Mouse (Mus musculus) lung, embryonic 14.5 days (tissue): ENCODE measurements around the gene Slc29a1. TPM values are rescaled to one million over a fixed set of nuclear protein-coding genes. Genes with fewer than 3 reads are reported as not detected.

Experiments
- ATAC-seq: fragments of 200-750 bp; cut with Nextera tagmentation; 2 replicates; pipeline ENCODE4 v1.8.0; 2017; ENCODE audit warnings: mild to moderate bottlenecking, moderate TSS enrichment, moderate library complexity; ENCODE audit not compliant: insufficient read depth
- DNase-seq: peaks from one replicate; pipeline ENCODE4 v3.0.0-alpha.2; 2015
- H3K27ac ChIP-seq: fragments of 300-500 bp; sonication (generic); 2 replicates; pipeline ENCODE4 v1.5.1; 2014; ENCODE audit warnings: low read depth, mild to moderate bottlenecking, moderate library complexity
- H3K27me3 ChIP-seq: fragments of 300-500 bp; sonication (generic); 2 replicates; pipeline ENCODE4 v1.6.1; 2014; ENCODE audit warnings: low read length, control low read depth; ENCODE audit not compliant: insufficient read depth
- H3K36me3 ChIP-seq: fragments of 300-500 bp; sonication (generic); 2 replicates; pipeline ENCODE4 v1.6.1; 2014; ENCODE audit warnings: control low read depth; ENCODE audit not compliant: insufficient read depth
- H3K4me1 ChIP-seq: fragments of 300-500 bp; sonication (generic); 2 replicates; pipeline ENCODE4 v1.6.1; 2014; ENCODE audit warnings: antibody characterized with exemption, control low read depth; ENCODE audit not compliant: insufficient read depth
- H3K4me2 ChIP-seq: fragments of 300-500 bp; sonication (generic); 2 replicates; pipeline ENCODE4 v1.6.1; 2014; ENCODE audit warnings: mild to moderate bottlenecking
- H3K4me3 ChIP-seq: fragments of 300-500 bp; sonication (generic); 2 replicates; pipeline ENCODE4 v1.5.1; 2014; ENCODE audit warnings: low read depth, low read length
- H3K9ac ChIP-seq: fragments of 300-500 bp; sonication (generic); 2 replicates; pipeline ENCODE4 v1.6.1; 2014
- H3K9me3 ChIP-seq: fragments of 300-500 bp; sonication (generic); 2 replicates; pipeline ENCODE4 v1.6.1; 2016; ENCODE audit warnings: low read depth, low read length, control low read depth
- CTCF ChIP-seq: IDR thresholded peaks from 2 replicates; pipeline ENCODE4 v1.5.1; 2016; ENCODE audit warnings: antibody characterized with exemption, low read depth
- WGBS: fragments of 180-500 bp; shearing (Covaris S2); extraction: QIAGEN DNeasy Blood & Tissue Kit; methylation state at CpG from one replicate; pipeline ENCODE4 v1.1.7; 2014; 5-methylcytosine and 5-hydroxymethylcytosine counted together
- polyA plus RNA-seq: library from polyadenylated mRNA; unstranded; fragments of >200 nt; fragmentation: Nextera tagmentation; extraction: Ambion mirVana; gene quantifications from 2 replicates; pipeline ENCODE4 v1.2.1, GENCODE M21; 2014

Gene Slc29a1
- polyA plus RNA-seq, 1 experiment from 2014 or later: 75.4 TPM

GRCm38 (mm10) chr17:45594195-45594594 lies 5.2 kb downstream of the Slc29a1 start:
- H3K27me3 ChIP-seq: no peaks in the 10 kb centered on the region
- peak overlapping the region; percentile 63 for H3K4me3 ChIP-seq
- H3K36me3 ChIP-seq: peaks cover 14% of the 10 kb centered on the region; the same call in 1 of the 2 replicates
- H3K27ac ChIP-seq: no peak overlapping the region
- WGBS: 36% methylated on average over 8 of the region's 8 CpGs
- H3K9me3 ChIP-seq: no peaks in the 10 kb centered on the region
- H3K4me2 ChIP-seq: peak overlapping the region; percentile 100
- H3K4me1 ChIP-seq: peaks cover 36% of the 10 kb centered on the region
- no peak for TF ChIP-seq CTCF
- DNase-seq (no peak), ATAC-seq (no peak)
- no peak overlapping the region for H3K9ac ChIP-seq

GRCm38 (mm10) chr17:45593479-45593878 lies 5.9 kb downstream of the Slc29a1 start:
- no peak for DNase-seq
- peak overlapping the region; percentile 100 for H3K4me2 ChIP-seq
- ATAC-seq: no peak
- H3K9me3 ChIP-seq: no peaks in the 10 kb centered on the region
- WGBS: 28% methylated on average over 8 of the region's 8 CpGs
- H3K4me3 ChIP-seq: peak overlapping the region; percentile 63
- H3K27ac ChIP-seq: peak overlapping the region; percentile 55; the same call in 1 of the 2 replicates
- peak; percentile 31; the same call in 1 of the 2 replicates for TF ChIP-seq CTCF
- H3K27me3 ChIP-seq: no peaks in the 10 kb centered on the region
- peak overlapping the region; percentile 29 for H3K9ac ChIP-seq
- H3K4me1 ChIP-seq: peaks cover 32% of the 10 kb centered on the region
- H3K36me3 ChIP-seq: peaks cover 16% of the 10 kb centered on the region; the same call in 1 of the 2 replicates

GRCm38 (mm10) chr17:45592606-45593431 lies 6.6 kb downstream of the Slc29a1 start:
- 41% methylated on average over 8 of the region's 8 CpGs for WGBS
- peak; percentile 50 for DNase-seq
- H3K9ac ChIP-seq: peak overlapping the region; percentile 29

GRCm38 (mm10) chr17:45591701-45592605 lies 7.5 kb downstream of the Slc29a1 start:
- Histone ChIP-seq H3K36me3 (peaks cover 23% of the 10 kb centered on the region), H3K4me1 (peaks cover 32% of the 10 kb centered on the region), H3K4me2 (peak overlapping the region; percentile 100), H3K9ac (no peak overlapping the region), H3K9me3 (no peaks in the 10 kb centered on the region), H3K4me3 (peak overlapping the region; percentile 12; the same call in 1 of the 2 replicates), H3K27me3 (no peaks in the 10 kb centered on the region), H3K27ac (no peak overlapping the region; the same call in 1 of the 2 replicates)
- DNase-seq: no peak
- no peak for TF ChIP-seq CTCF
- 45% methylated on average over 16 of the region's 16 CpGs for WGBS
- no peak for ATAC-seq

More at GRCm38 (mm10) chr17:45592606-45593431, 6.6 kb downstream of the Slc29a1 start:
- H3K27ac ChIP-seq: peak overlapping the region; percentile 55
- peaks cover 16% of the 10 kb centered on the region; the same call in 1 of the 2 replicates for H3K36me3 ChIP-seq
- peaks cover 32% of the 10 kb centered on the region for H3K4me1 ChIP-seq
- H3K27me3 ChIP-seq: no peaks in the 10 kb centered on the region
- H3K4me3 ChIP-seq: peak overlapping the region; percentile 63; the same call in 1 of the 2 replicates
- TF ChIP-seq CTCF: no peak
- H3K4me2 ChIP-seq: peak overlapping the region; percentile 100
- no peak for ATAC-seq
- H3K9me3 ChIP-seq: no peaks in the 10 kb centered on the region

GRCm38 (mm10) chr17:45590410-45590809 lies 9.0 kb downstream of the Slc29a1 start:
- peaks cover 34% of the 10 kb centered on the region for H3K36me3 ChIP-seq
- H3K9ac ChIP-seq: no peak overlapping the region
- TF ChIP-seq CTCF: no peak
- H3K9me3 ChIP-seq: no peaks in the 10 kb centered on the region
- H3K27ac ChIP-seq: no peak overlapping the region
- H3K27me3 ChIP-seq: no peaks in the 10 kb centered on the region
- no peak overlapping the region for H3K4me3 ChIP-seq
- DNase-seq: no peak
- no peak overlapping the region for H3K4me2 ChIP-seq
- peaks cover 28% of the 10 kb centered on the region for H3K4me1 ChIP-seq
- 64% methylated on average over 6 of the region's 6 CpGs for WGBS
- ATAC-seq: no peak

GRCm38 (mm10) chr17:45589844-45590243 lies 9.6 kb downstream of the Slc29a1 start:
- TF ChIP-seq CTCF: no peak
- ATAC-seq (no peak), DNase-seq (no peak)
- Histone ChIP-seq H3K4me1 (peaks cover 28% of the 10 kb centered on the region), H3K27ac (no peak overlapping the region), H3K9me3 (no peaks in the 10 kb centered on the region), H3K36me3 (peaks cover 34% of the 10 kb centered on the region), H3K27me3 (no peaks in the 10 kb centered on the region), H3K9ac (no peak overlapping the region), H3K4me2 (no peak overlapping the region), H3K4me3 (no peak overlapping the region)
- WGBS: 89% methylated on average over 8 of the region's 8 CpGs
